Mouse (Mus musculus) gastrocnemius, postnatal 14 days (tissue): Measurements from ENCODE around the gene Mrgpra6. TPM values are rescaled to one million over a fixed set of nuclear protein-coding genes. Genes with fewer than 3 reads are reported as not detected.

ENCODE experiments used
- DNase-seq: peaks from one replicate; pipeline ENCODE4 v3.0.0; 2021; ENCODE audit warnings: mixed read lengths
- intact Hi-C: fragments of 180-260 bp; cut with DNase I; formaldehyde crosslinking; loops from one replicate; pipeline ENCODE4 v1.15.1; 2025; ENCODE audit warnings: low total_unique reads
- long read RNA-seq, 2 experiments: library from polyadenylated mRNA; stranded (forward); transcript quantifications; one replicate each; pipeline ENCODE4 v2.0.0; 2021
- total RNA-seq, 2 experiments: library from RNA; stranded (reverse); gene quantifications; 2 replicates each; pipeline ENCODE4 v1.2.3; 2021

Gene Mrgpra6
- total RNA-seq: not detected
- long read RNA-seq, experiment 1: 0 reads
- long read RNA-seq, experiment 2: 0 reads

DNA sequence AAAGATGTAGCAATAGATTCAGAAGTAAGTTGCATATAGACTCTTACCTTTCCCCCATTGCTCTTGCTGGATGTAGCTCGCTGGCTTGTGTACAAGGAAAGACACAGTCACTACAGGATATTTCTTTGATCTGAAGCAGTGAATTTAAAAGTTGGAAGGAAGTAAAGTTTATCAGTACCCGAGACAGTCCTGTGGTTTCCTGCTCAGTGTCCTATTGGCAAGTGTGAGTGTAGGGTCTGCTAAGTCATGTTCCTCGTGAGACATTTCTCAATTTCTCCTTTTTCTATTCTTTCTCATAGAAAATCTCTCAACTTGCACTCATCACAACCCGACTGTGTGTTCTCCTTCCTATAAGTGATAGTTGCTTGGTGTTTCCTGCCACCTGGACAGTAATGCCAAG is at the start of gene Mrgpra6:
Mrgpra6 (minus strand) TSS at position 91 of the 400 bp plus-strand sequence.
- intact Hi-C loops: no loop called here
- DNase-seq: no peak

- intact Hi-C loops: no loop called here
- DNase-seq: no peak
Measured at GRCm38 (mm10) chr7:47252770-47253169, 48.0 kb upstream of the Mrgpra6 start, which contains the start of gene Mrgpra9. Gene Mrgpra9, minus strand, starts transcription at chr7:47252848.

DNA sequence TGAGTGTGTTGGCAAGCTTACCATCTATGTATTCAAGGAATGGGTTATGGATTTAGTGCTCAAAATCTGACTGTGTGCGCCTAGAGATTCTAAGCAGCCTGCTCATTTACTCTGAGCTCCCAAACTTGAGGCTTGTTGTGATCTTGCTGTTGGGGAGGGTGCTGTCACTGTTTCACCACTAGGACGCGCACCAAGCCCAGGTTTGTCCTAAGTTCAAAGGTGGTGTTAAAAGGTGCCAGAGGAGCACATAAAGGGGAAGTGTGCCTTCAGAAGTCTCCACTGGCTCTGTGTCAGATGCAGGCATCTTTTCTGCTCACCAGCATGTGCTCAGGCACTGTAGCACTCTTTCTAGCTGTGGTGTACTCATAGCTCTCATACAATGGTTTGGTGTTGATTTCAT is 39.9 kb upstream of the Mrgpra6 start:
- no peak for DNase-seq
- intact Hi-C loops: no loop called here

GRCm38 (mm10) chr7:47195271-47195670 is 9.4 kb downstream of the Mrgpra6 start:
- DNase-seq: no peak
- intact Hi-C loops: no loop called here

DNA sequence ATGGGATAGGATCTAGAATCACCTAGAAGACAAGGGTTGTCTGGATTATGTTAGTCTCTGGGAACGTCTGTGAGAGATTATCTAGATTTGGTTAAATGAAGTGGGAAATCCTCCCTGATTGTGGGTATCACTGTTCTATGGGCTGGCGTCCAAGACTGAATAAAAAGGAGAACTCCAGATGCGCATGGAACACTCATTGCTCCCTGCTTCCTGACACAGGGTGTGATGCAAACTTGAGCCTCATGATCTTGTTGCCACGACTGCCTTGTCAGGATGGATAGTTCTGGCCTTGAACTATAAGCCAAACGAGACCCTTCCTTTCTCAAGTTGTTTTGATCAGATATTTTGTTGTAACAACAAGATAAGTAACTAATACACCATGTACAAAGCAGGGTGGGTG is 33.9 kb downstream of the Mrgpra6 start:
- no peak for DNase-seq
- intact Hi-C loops: no loop called here

DNA sequence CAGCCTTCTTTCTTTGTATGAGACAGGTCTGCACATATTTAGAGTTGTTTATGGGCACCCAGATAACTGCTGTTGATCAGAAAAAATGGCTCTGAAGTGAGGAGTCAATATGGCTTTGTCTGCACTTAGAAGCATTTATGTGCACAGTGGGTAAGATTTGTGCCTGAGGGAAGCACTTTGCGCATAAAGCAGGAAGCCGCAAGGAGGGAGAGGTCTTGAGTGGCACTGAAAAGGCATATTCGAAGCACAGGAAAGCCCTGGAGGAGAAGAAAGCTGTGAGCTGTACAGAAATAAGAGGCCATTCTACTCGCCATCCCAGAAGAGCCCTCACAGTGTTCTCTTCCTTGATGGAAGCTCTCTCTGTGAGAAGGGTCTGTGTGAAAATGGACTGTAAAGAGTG is 39.7 kb downstream of the Mrgpra6 start:
- intact Hi-C loops: no loop called here
- no peak for DNase-seq

GRCm38 (mm10) chr7:47163203-47163602 is 41.5 kb downstream of the Mrgpra6 start:
- DNase-seq: no peak
- intact Hi-C loops: no loop called here

- DNase-seq: no peak
- intact Hi-C loops: no loop called here
Measured at GRCm38 (mm10) chr7:47158451-47158850, 46.3 kb downstream of the Mrgpra6 start.

- no peak for DNase-seq
- intact Hi-C loops: no loop called here
Measured at GRCm38 (mm10) chr7:47157743-47158142, 47.0 kb downstream of the Mrgpra6 start.

- DNase-seq: no peak
- intact Hi-C loops: no loop called here
Measured at GRCm38 (mm10) chr7:47155849-47156248, 48.9 kb downstream of the Mrgpra6 start.

GRCm38 (mm10) chr7:47155396-47155795 is 49.3 kb downstream of the Mrgpra6 start:
- intact Hi-C loops: no loop called here
- DNase-seq: no peak

GRCm38 (mm10) chr7:47150420-47151061 is 54.2 kb downstream of the Mrgpra6 start:
- intact Hi-C loops: no loop called here
- DNase-seq: no peak

- intact Hi-C loops: loop anchor here (2.0 to 10.0 kb wide), 3 partner anchors 53 to 181 kb away; no protein-coding TSS in a partner anchor
- DNase-seq: no peak
Measured at GRCm38 (mm10) chr7:47148298-47148697, 56.4 kb downstream of the Mrgpra6 start.

- intact Hi-C loops: loop anchor here (5.0 to 10.0 kb wide), 2 partner anchors 51 to 179 kb away; no protein-coding TSS in a partner anchor
- DNase-seq: no peak
Measured at GRCm38 (mm10) chr7:47146034-47146812, 58.5 kb downstream of the Mrgpra6 start.

DNA sequence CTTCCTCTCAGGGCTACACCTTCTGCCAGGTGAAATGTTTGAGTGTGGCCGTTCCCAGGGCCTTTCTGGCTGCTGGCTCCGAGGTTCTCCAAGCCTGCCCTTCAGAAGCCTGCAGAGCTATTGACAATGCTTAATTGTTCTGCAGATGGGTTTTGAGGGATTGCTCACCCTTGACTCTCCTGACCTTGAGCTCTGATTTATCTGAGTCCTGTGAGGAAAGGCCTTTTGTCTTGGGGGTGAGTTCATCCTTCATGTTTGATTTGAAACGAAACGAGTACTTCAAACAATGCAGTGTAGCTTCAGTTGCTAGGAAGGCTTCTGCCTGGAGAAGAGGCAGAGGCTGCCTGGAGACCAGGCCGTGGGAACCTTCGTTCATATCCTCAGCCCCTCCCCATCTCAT is 60.4 kb downstream of the Mrgpra6 start:
- intact Hi-C loops: loop anchor here (10.0 kb wide), 1 partner anchor 49 kb away; no protein-coding TSS in a partner anchor

GRCm38 (mm10) chr7:47139823-47140325 is 64.8 kb downstream of the Mrgpra6 start:
- no peak for DNase-seq
- intact Hi-C loops: loop anchor here (10.0 kb wide), 1 partner anchor 45 kb away; no protein-coding TSS in a partner anchor

More for the DNA sequence above, 60.4 kb downstream of the Mrgpra6 start:
- DNase-seq: no peak

Other genes starting within 250 kb of the Mrgpra6 start
- gene Uevld, start 246.4 kb downstream of the Mrgpra6 start, total RNA-seq: 10 to 100 TPM; 10.2 TPM
- not detected for gene Gm9999, start 221.3 kb downstream of the Mrgpra6 start, total RNA-seq
- 1 to 10 TPM; 6.0 to 7.2 TPM for gene Spty2d1, start 196.5 kb downstream of the Mrgpra6 start, total RNA-seq
- 1 to 10 TPM; 7.2 to 8.1 TPM for gene Tmem86a, start 154.3 kb downstream of the Mrgpra6 start, total RNA-seq
- not detected for gene Ptpn5, start 71.2 kb downstream of the Mrgpra6 start, total RNA-seq
- gene Mrgpra9, start 47.9 kb upstream of the Mrgpra6 start, total RNA-seq: not detected
- gene Mrgpra1, start 149.3 kb upstream of the Mrgpra6 start, total RNA-seq: not detected
- gene Mrgpra2a, start 247.2 kb upstream of the Mrgpra6 start, total RNA-seq: not detected